Mouse (Mus musculus) myocyte (in vitro differentiated cells): ENCODE measurements around the gene Man2a1. TPM values are rescaled to one million over a fixed set of nuclear protein-coding genes. Genes with fewer than 3 reads are reported as not detected.

Experiments
- H3K27me3 ChIP-seq: one replicate; pipeline ENCODE4 v1.6.1; 2011; ENCODE audit not compliant: control insufficient read depth, insufficient read depth, insufficient read length
- H3K36me3 ChIP-seq: one replicate; pipeline ENCODE4 v1.6.1; 2011; ENCODE audit not compliant: control insufficient read depth, insufficient read depth
- H3K4me2 ChIP-seq: one replicate; pipeline ENCODE4 v1.6.1; 2011; ENCODE audit warnings: low read depth, control low read depth
- H3K4me3 ChIP-seq: one replicate; pipeline ENCODE4 v1.5.1; 2011; ENCODE audit warnings: mild to moderate bottlenecking, control low read depth, moderate library complexity
- H3K79me2 ChIP-seq: one replicate; pipeline ENCODE4 v1.6.1; 2011; ENCODE audit not compliant: control insufficient read depth, insufficient read depth
- H3ac ChIP-seq: one replicate; pipeline ENCODE4 v1.6.1; 2011; ENCODE audit not compliant: control insufficient read depth, insufficient read length
- CEBPB ChIP-seq: IDR thresholded peaks from 2 replicates; pipeline ENCODE4 v1.6.1; 2011; ENCODE audit warnings: mild to moderate bottlenecking, moderate library complexity; ENCODE audit not compliant: poor library complexity, insufficient read depth, severe bottlenecking
- E2F4 ChIP-seq: IDR thresholded peaks from one replicate; pipeline ENCODE4 v1.6.1; 2011; ENCODE audit warnings: mild to moderate bottlenecking, control low read depth, moderate library complexity; ENCODE audit not compliant: insufficient read depth
- MAX ChIP-seq: IDR thresholded peaks from one replicate; pipeline ENCODE4 v1.6.1; 2011; ENCODE audit warnings: low read depth, mild to moderate bottlenecking, control low read depth
- MYOD1 ChIP-seq, 3 experiments: IDR thresholded peaks; one replicate each; pipeline ENCODE4 v1.6.1; 2011; ENCODE audit warnings: control low read depth in 2 of 3, low read depth in 2 of 3, mild to moderate bottlenecking in 2 of 3, moderate library complexity in 1 of 3; ENCODE audit not compliant: insufficient read length in 2 of 3, control insufficient read depth in 1 of 3
- MYOG ChIP-seq, 3 experiments: IDR thresholded peaks; one replicate each; pipeline ENCODE4 v1.6.1; 2011; ENCODE audit warnings: control low read depth in 2 of 3, low read depth in 2 of 3, mild to moderate bottlenecking in 2 of 3; ENCODE audit not compliant: insufficient read length in 2 of 3, control insufficient read depth in 1 of 3, insufficient read depth in 1 of 3
- POLR2A ChIP-seq: IDR thresholded peaks from one replicate; pipeline ENCODE4 v1.6.1; 2011; ENCODE audit warnings: low read depth, mild to moderate bottlenecking, control low read depth, moderate library complexity; ENCODE audit not compliant: insufficient read length
- POLR2AphosphoS2 ChIP-seq: IDR thresholded peaks from one replicate; pipeline ENCODE4 v1.6.1; 2011; ENCODE audit warnings: low read depth, control low read depth; ENCODE audit not compliant: insufficient read length
- REST ChIP-seq: IDR thresholded peaks from one replicate; pipeline ENCODE4 v1.6.1; 2011; ENCODE audit warnings: mild to moderate bottlenecking, control low read depth, moderate library complexity; ENCODE audit not compliant: insufficient read depth, insufficient read length
- SRF ChIP-seq: IDR thresholded peaks from one replicate; pipeline ENCODE4 v1.6.1; 2011; ENCODE audit warnings: low read depth; ENCODE audit not compliant: control insufficient read depth, insufficient read length
- TCF12 ChIP-seq: IDR thresholded peaks from one replicate; pipeline ENCODE4 v1.6.1; 2011; ENCODE audit warnings: mild to moderate bottlenecking, control low read depth; ENCODE audit not compliant: poor library complexity, insufficient read depth, severe bottlenecking
- TCF3 ChIP-seq: IDR thresholded peaks from one replicate; pipeline ENCODE4 v1.6.1; 2011; ENCODE audit warnings: low read depth, control low read depth; ENCODE audit not compliant: insufficient read length
- USF1 ChIP-seq: IDR thresholded peaks from one replicate; pipeline ENCODE4 v1.6.1; 2011; ENCODE audit warnings: low read depth, mild to moderate bottlenecking, control low read depth, moderate library complexity
- polyA plus RNA-seq: library from polyadenylated mRNA; unstranded; fragments of >200 nt; fragmentation: generic; extraction: Trizol; gene quantifications from one replicate; pipeline ENCODE4 v1.2.1, GENCODE M21; 2012; ENCODE audit warnings: missing spikeins

Gene Man2a1
- polyA plus RNA-seq, 1 experiment = 8.6 TPM

DNA sequence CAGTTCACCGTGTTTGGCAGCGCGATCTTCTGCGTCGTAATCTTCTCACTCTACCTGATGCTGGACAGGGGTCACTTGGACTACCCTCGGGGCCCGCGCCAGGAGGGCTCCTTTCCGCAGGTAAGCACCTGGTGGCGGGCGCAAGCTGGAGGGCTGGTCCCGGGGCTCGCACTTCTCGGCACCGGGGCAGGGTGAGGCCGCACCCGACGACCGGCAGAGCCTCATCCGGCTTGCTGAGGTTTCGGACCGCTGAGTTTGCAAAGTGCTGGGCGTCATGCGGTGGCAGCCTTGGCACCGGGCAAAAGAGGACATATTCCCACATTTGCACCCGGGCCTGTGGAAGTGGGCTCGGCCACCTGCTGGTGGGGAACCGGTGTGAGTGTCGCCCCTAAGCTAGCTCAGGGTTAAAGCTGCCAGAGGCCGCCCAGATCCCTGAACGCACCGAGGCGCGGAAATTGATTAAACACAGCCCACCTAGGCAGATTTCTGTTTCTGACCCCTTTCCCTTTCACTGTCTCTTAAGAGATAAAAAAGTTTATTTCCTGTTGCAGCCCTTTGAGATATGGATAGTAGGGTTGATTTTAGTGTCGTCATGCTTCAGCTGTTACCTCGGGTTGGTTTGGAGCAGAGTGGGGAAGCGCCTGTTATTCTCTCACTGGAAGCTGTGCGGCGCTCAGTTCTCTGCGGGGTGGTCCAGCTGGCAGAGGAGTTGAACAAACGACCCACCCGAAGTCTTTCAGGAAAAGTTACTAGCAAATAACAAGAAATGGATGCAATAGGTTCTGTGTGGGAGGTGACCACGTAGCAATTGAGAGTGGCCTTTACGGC is 1.4 kb downstream of the Man2a1 start:
- H3K4me2 ChIP-seq = peak overlapping the region; percentile 95
- H3K36me3 ChIP-seq = no peaks in the 10 kb centered on the region
- peaks cover 44% of the 10 kb centered on the region for H3K79me2 ChIP-seq
- H3K4me3 ChIP-seq = peak overlapping the region; percentile 87
- TF ChIP-seq CEBPB (no peak), MYOD1 (IDR thresholded peaks at IDR 0.05; ENCODE audit: control insufficient read depth in 1 of 3, insufficient read length in 2 of 3, low read depth in 2 of 3) (peak in 2 of 3 experiments; percentile 14 to 15), E2F4 (no peak), MYOG (IDR thresholded peaks at IDR 0.05; ENCODE audit: control insufficient read depth in 1 of 3, insufficient read depth in 1 of 3, insufficient read length in 2 of 3, low read depth in 2 of 3) (peak in 2 of 3 experiments; percentile 53 to 56)
- H3K27me3 ChIP-seq = no peaks in the 10 kb centered on the region
- H3ac ChIP-seq = peak overlapping the region; percentile 86

- peak overlapping the region; percentile 87 for H3K4me3 ChIP-seq
- TF ChIP-seq E2F4 = no peak
- peak; percentile 46 to 58 (median 58) for TF ChIP-seq MYOD1 (IDR thresholded peaks at IDR 0.05; ENCODE audit: control insufficient read depth in 1 of 3, insufficient read length in 2 of 3, low read depth in 2 of 3)
- peak; percentile 26 for TF ChIP-seq TCF12
- peaks cover 51% of the 10 kb centered on the region for H3K79me2 ChIP-seq
- no peaks in the 10 kb centered on the region for H3K27me3 ChIP-seq
- no peak overlapping the region for H3ac ChIP-seq
- no peaks in the 10 kb centered on the region for H3K36me3 ChIP-seq
- H3K4me2 ChIP-seq = peak overlapping the region; percentile 95
Observed at GRCm38 (mm10) chr17:64603134-64603533, 2.6 kb downstream of the Man2a1 start.

DNA sequence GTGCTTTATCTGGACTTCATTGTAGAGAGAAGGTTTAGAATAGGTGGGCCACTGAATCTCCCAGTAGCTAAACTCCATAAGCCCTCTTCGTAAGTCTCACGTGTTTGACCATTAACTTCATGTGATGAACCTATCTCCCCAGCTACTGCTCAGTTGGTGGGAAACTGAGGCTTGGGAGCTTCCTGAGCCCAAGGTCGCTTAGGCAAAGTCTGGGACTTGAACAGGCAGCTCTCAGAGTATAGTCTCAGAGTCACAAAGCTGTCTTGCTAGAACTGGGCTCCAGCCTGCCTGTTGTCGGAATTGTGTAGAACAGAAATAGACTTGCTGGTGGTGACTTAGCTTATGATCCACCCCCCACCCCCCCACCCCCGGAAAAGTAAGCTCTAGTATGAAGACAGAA is 3.0 kb downstream of the Man2a1 start:
- H3K79me2 ChIP-seq = peaks cover 51% of the 10 kb centered on the region
- TF ChIP-seq USF1 = no peak
- TF ChIP-seq MAX = no peak
- no peak for TF ChIP-seq MYOG (IDR thresholded peaks at IDR 0.05; ENCODE audit: control insufficient read depth in 1 of 3, insufficient read depth in 1 of 3, insufficient read length in 2 of 3, low read depth in 2 of 3)
- TF ChIP-seq SRF = no peak
- TF ChIP-seq TCF12 = no peak
- no peak for TF ChIP-seq TCF3
- no peak for TF ChIP-seq MYOD1 (IDR thresholded peaks at IDR 0.05; ENCODE audit: control insufficient read depth in 1 of 3, insufficient read length in 2 of 3, low read depth in 2 of 3)
- no peak for TF ChIP-seq E2F4
- no peak for TF ChIP-seq POLR2A
- TF ChIP-seq REST = no peak
- no peak for TF ChIP-seq CEBPB
- TF ChIP-seq POLR2AphosphoS2 = no peak
- H3K27me3 ChIP-seq = no peaks in the 10 kb centered on the region
- H3ac ChIP-seq = no peak overlapping the region
- H3K4me3 ChIP-seq = peak overlapping the region; percentile 87
- peak overlapping the region; percentile 95 for H3K4me2 ChIP-seq
- no peaks in the 10 kb centered on the region for H3K36me3 ChIP-seq

GRCm38 (mm10) chr17:64604163-64604562 is 3.6 kb downstream of the Man2a1 start:
- H3K79me2 ChIP-seq = peaks cover 51% of the 10 kb centered on the region
- no peaks in the 10 kb centered on the region for H3K27me3 ChIP-seq
- H3K36me3 ChIP-seq = no peaks in the 10 kb centered on the region
- H3ac ChIP-seq = no peak overlapping the region
- TF ChIP-seq POLR2A = no peak
- TF ChIP-seq TCF12 = no peak
- TF ChIP-seq SRF = no peak
- no peak for TF ChIP-seq CEBPB
- TF ChIP-seq MYOD1 (IDR thresholded peaks at IDR 0.05; ENCODE audit: control insufficient read depth in 1 of 3, insufficient read length in 2 of 3, low read depth in 2 of 3) = no peak
- TF ChIP-seq E2F4 = no peak
- no peak for TF ChIP-seq POLR2AphosphoS2
- peak overlapping the region; percentile 87 for H3K4me3 ChIP-seq
- peak overlapping the region; percentile 95 for H3K4me2 ChIP-seq

- no peak overlapping the region for H3ac ChIP-seq
- no peak for TF ChIP-seq MAX
- no peak for TF ChIP-seq SRF
- TF ChIP-seq E2F4 = no peak
- no peak for TF ChIP-seq POLR2A
- no peak for TF ChIP-seq TCF3
- TF ChIP-seq MYOD1 (IDR thresholded peaks at IDR 0.05; ENCODE audit: control insufficient read depth in 1 of 3, insufficient read length in 2 of 3, low read depth in 2 of 3) = no peak
- TF ChIP-seq CEBPB = no peak
- TF ChIP-seq REST = no peak
- TF ChIP-seq USF1 = no peak
- TF ChIP-seq MYOG (IDR thresholded peaks at IDR 0.05; ENCODE audit: control insufficient read depth in 1 of 3, insufficient read depth in 1 of 3, insufficient read length in 2 of 3, low read depth in 2 of 3) = no peak
- no peak for TF ChIP-seq TCF12
- TF ChIP-seq POLR2AphosphoS2 = no peak
- H3K4me3 ChIP-seq = no peak overlapping the region
- H3K79me2 ChIP-seq = peaks cover 75% of the 10 kb centered on the region
- H3K27me3 ChIP-seq = no peaks in the 10 kb centered on the region
- peaks cover 10% of the 10 kb centered on the region for H3K36me3 ChIP-seq
- no peak overlapping the region for H3K4me2 ChIP-seq
Observed at GRCm38 (mm10) chr17:64608228-64608627, 7.7 kb downstream of the Man2a1 start.
